Mouse (Mus musculus) CH12F3 (cell line): ENCODE measurements around the gene Dis3l2.

Experiments used
- in situ Hi-C: fragments of 300-500 bp; cut with MboI; formaldehyde crosslinking; loops from 2 replicates; pipeline ENCODE4 v1.14.3; 2020; ENCODE audit warnings: low sequenced_read_pairs

The Dis3l2 gene

GRCm38 (mm10) chr1:86703300-86703964, at the start of gene Dis3l2:
TSS of gene Dis3l2 (plus strand) at chr1:86703808.
- in situ Hi-C loops = no loop called here

- in situ Hi-C loops = no loop called here
Measured at GRCm38 (mm10) chr1:86657071-86657470, 46.5 kb upstream of the Dis3l2 start.

GRCm38 (mm10) chr1:86665091-86665490, 38.5 kb upstream of the Dis3l2 start:
- in situ Hi-C loops = no loop called here

GRCm38 (mm10) chr1:86669552-86670273, 33.9 kb upstream of the Dis3l2 start:
- in situ Hi-C loops = no loop called here

DNA sequence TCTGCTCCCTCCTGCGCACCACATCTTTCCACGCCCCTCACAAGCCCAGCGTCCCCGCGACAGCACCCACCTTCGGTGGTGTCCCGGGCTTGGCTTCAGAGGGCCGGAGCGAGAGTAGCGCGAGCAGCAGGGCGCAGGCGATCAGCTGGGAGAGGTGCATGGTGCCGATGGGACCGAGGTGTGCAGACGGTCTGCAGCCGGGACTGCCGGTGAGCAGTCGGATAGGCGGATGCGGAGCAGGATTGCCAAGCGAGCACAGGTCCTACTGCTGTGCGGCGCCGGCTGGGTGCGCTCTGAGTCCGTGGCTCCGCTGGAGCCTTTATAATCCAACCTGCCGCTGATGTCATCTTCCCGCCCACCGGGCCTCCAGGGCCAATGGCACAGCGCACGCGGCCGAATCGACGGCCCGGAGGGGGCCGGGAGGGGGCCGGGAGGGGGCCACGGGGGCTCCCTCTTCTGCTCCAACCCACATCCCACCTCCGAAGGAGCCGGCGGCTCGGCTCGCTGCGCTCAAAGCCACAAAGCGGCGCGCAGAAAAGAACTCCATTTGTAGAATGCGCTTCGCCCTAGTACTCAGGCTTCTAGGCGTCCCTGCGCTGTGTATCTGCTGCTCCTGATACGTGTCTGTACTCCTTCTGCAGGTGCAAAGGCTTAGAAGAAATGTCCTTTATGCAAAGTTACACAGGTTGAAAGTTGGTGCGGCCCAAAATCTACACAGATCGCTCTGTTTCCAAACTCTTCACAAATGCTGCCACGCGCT, 33.1 kb upstream of the Dis3l2 start, which contains the start of gene Nppc:
Nppc (minus strand) TSS at position 293 of the 760 bp plus-strand sequence.
- in situ Hi-C loops = no loop called here

- in situ Hi-C loops = no loop called here
Measured at GRCm38 (mm10) chr1:86674385-86674784, 29.2 kb upstream of the Dis3l2 start.

DNA sequence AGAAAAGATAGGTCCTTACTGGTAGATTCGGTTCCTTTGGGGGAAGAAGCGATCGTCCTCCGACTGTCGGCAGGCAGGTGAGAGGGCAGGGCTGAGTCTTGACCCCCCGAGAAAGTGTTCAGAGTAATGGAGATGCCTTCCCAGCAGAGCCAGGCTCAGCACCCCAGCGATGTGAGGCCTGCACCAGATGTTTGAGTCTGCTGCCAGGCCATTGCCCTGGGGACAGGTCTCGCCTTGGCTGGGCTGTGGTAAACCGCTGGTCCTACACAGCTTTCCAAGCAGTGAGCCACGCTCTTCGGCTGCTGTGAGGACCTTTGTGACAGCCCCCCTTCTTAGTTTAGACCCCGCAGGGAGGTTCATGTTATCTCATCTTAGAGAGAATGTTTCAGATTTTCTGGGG, 28.5 kb upstream of the Dis3l2 start:
- in situ Hi-C loops = no loop called here

- in situ Hi-C loops = no loop called here
Measured at GRCm38 (mm10) chr1:86677624-86678023, 26.0 kb upstream of the Dis3l2 start.

DNA sequence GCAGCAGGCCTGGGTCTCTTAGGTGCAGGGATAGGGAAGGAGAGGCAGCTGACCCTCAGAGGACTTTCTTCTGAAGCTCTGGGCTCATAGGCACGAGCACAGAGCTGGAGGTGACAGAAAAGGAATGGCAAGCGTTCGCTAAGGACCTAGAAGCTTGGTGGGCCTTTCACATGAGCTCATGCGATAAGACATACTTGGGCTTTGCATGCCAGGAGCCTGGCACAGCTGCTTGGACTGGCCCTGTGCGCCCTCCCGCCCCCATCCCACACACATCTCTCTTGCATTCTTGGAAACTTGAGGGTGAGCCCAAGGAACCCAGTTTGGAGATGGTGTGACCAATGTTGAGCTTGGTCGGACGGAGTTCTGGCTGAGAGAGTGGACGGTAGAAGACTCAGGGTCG, 24.9 kb upstream of the Dis3l2 start:
- in situ Hi-C loops = no loop called here

DNA sequence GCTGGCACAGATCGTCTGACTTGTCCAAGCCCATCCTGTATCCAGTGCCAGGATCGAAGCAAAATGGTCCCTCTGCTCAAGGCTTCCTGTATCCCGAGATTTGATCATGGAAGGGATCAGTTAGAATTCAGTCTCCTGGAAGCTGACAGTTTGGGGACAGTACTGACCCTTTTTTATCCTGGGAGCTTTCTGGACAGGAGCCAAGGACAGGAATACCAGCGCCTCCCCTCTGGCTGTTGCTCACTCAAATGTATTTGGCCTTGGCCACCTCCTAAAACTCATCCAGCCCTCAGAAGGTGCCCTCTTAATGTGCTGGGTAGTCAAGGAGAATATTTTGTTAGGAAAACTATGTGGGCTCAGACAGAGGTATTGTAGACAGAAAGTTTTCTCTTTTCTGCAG, 16.4 kb upstream of the Dis3l2 start:
- in situ Hi-C loops = no loop called here

GRCm38 (mm10) chr1:86691027-86691426, 12.6 kb upstream of the Dis3l2 start:
- in situ Hi-C loops = no loop called here

GRCm38 (mm10) chr1:86696948-86697347, 6.7 kb upstream of the Dis3l2 start:
- in situ Hi-C loops = no loop called here

DNA sequence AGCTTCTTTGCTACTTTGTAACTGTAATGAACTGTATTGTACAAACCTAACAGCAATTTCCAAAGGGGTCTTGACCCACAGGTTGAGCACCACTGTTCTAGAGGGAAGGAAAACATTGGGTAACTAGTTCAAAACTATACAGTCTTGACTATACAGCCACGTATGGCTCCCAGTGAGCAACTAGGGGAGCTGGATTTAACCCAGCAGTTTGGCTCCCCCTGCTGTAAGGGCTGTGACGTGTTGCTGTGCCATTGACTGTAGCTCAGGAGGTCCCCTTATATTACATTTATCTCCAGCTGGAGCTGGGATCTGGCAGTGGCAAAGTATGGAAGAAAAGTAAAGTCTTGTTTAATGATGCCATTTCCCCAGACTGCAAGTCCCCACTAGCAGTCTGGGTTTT, 4.9 kb upstream of the Dis3l2 start:
- in situ Hi-C loops = no loop called here

DNA sequence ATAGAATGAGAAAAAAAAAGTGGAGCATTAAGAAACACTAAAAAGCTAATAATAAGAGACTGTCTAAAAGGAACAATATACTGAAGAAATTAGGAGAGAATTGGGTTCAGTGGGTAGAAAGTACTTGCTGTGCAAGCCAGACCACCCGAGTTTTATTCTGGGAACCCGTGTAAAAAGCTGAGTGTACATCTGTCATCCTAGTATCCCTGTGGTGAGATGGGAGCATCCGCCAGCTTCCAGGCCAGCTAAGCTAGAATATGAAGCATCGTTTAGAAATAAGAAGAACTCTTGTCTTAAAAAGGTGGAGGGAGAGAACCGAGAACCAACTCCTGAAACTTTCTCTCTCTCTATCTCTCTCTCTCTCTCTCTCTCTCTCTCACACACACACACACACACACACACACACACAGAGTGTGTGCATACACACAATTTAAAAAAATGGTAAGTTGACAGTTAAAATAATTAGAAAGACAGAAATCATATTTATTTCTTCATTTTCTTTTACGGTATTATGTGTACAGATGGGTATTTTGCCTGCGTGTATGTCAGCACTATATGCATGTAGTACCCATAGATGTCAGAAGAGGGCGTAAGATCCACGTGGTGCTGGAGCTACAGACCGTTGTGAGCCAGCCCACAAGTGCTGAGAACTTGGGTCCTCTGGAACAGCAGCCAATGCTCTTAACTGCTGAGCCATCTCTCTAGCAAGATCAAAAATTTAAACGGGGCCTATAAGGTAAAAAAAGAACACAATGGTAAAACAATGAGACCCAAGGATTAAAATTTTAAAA, 4.1 kb upstream of the Dis3l2 start:
- in situ Hi-C loops = no loop called here

GRCm38 (mm10) chr1:86700367-86700766, 3.2 kb upstream of the Dis3l2 start:
- in situ Hi-C loops = no loop called here

DNA sequence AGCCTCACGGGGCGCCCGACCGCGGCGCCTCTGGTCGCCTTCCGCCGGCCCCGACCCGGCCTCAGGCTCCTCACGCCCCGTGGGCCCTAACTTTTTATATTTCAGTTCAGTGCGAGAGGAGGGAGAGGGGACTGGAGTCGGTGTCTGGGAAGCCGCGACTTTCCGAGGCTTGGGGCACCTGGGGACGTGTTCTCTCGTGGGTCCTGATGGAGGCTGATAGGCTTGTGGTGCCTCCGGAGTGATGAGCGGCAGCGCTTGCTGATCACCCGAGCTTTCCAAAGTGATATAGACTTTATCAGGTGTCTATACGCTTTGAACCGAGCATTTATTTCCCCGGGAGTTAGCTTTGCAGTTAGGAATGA, 338 bp downstream of the Dis3l2 start:
- in situ Hi-C loops = no loop called here

- in situ Hi-C loops = no loop called here
Measured at GRCm38 (mm10) chr1:86705461-86705860, 1.9 kb downstream of the Dis3l2 start.

DNA sequence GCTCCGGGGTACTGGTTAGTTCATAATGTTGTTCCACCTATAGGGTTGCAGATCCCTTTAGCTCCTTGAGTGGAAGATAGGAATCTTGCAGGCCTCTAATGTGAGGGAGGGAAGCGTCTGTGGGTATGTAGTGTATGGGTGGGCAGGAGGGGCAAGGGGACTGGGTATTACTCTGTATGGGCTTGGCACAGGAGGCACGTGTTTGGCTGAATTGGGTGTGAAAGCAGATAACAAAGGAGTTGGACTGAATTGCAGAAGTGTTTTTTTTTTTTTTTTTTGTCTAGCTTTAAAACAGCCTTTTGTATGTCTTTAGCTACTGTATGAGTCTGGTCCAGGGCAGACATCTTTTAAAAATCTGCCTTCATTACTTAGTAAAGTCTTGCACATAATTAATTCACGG, 5.9 kb downstream of the Dis3l2 start:
- in situ Hi-C loops = no loop called here

DNA sequence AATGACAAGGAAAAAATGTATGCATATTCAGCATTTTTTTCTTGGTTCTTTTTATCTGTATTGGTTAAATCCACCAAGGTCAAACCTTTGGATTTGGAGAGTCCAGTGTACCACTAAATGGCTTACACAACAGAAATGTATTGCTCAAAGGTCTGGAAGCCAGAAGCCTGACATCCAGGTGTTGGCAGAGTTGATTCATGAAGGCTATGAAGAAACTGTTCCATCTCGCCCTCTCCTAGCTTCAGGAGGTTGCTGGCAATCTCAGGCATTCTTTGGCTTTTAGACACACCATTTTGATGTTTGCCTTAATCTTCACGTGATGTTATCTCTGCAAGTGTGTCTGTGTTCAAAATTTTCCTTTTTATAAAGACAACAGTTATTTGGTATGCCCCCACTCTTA, 8.4 kb downstream of the Dis3l2 start:
- in situ Hi-C loops = no loop called here

DNA sequence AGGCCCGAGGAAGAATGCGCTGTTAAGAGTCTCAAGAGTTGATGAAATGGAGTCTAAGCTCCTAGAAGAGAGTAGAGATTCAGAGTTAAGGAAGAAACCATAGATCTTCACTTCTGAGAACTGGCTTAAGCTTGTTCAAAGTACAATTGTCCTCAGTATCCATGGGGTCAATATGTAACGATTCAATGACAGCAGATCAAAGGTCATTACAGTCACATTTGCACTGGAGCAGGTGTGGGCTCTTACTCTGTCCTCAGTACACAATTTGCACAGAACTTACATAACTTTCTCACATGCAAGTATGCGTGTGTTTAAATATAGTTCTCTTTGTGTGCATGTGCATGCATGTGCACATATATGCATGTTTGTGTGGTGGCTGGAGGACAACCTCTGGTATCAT, 9.4 kb downstream of the Dis3l2 start:
- in situ Hi-C loops = no loop called here

DNA sequence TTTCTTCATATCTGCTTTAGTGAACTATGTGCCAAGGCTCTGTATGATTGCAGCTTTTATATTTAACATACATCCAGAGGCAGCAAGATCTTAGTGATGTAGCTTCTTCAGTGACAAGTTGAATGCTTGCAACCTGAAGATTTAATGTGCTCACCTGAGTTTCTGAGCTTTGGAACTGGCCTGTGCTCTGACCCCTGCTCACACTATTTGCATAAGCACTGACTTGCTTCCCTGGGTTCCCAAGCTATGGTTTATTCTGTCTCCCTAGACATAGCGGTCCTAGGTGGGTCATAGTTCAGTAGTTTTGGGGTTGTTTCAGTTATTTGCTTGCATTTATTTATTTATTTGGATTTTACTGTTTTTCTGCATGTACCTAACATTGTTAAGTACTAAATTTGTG, 14.6 kb downstream of the Dis3l2 start:
- in situ Hi-C loops = no loop called here
